In genomic region chr14:93890519-93891370, GRCm38 (mm10) we compare ENCODE assay signal across 9 mouse cellular contexts. TPM values are rescaled to one million over a fixed set of nuclear protein-coding genes. Genes with fewer than 3 reads are reported as not detected.
A peak's percentile ranks its signal among the peaks of the same experiment; 100 is the strongest.
DNase-seq lines count a peak whose midpoint lies in the region; ATAC-seq and TF ChIP-seq lines count a peak whose summit lies in the region.
"Had no signal": no experiment of that assay in that cellular context is flagged by ENCODE, and none has a peak within 500 bp of the region (broad histone marks: within the 10 kb centered on the region; RNA-seq: fewer than 3 reads in every experiment).

TSS of gene Pcdh9 (minus strand) at chr14:93890679.

- H3K4me1 ChIP-seq in lung, adult 2 months (ENCODE audit: control insufficient read depth, insufficient read depth, low read length), result no peaks in the 10 kb centered on the region

- TF ChIP-seq POLR2A in lung, adult 2 months (IDR thresholded peaks at IDR 0.05; ENCODE audit: borderline replicate concordance, extremely low read depth, low read depth, low read length), result no peak

- DNase-seq in Muller cell, postnatal 12 days (ENCODE audit: inconsistent ontology term), result peak; percentile 99
- peak; percentile 97 for DNase-seq in cerebellum, adult 9-10 months
- peak; percentile 98 for DNase-seq in frontal cortex, adult 2 months (ENCODE audit: extremely low spot score in 1 of 2, low spot score in 1 of 2)
- DNase-seq in layer of hippocampus, adult 9-10 months (ENCODE audit: low spot score), result peak; percentile 95
- DNase-seq in lung, adult 2 months, result peak; percentile 24
- peak; percentile 52 for DNase-seq in retina, adult 2 months (ENCODE audit: low read depth, low spot score)
- DNase-seq in urinary bladder, postnatal 25 days (ENCODE audit: low spot score), result peak; percentile 42

- 1% methylated on average over 50 of the region's 50 CpGs for WGBS in lung, adult 2 months

- ATAC-seq in hematopoietic stem cell, adult 5-6 weeks (replicated peaks in 1 of 2; ENCODE audit: insufficient read depth in 1 of 2, low FRiP score in 2 of 2, low TSS enrichment in 1 of 2, low read depth in 1 of 2, poor library complexity in 2 of 2, severe bottlenecking in 2 of 2), result peak; percentile 48 to 62; a peak in 3 of 4 replicates

- TF ChIP-seq CTCF in lung, adult 2 months (IDR thresholded peaks at IDR 0.05; ENCODE audit: insufficient read depth, low read length), result no peak

- peak within 1 kb of the TSS; percentile 55 for H3K4me3 ChIP-seq in lung, adult 2 months (replicated peaks; ENCODE audit: extremely low read depth, low read depth, low read length)

RNA-seq across cellular contexts. Expression of gene Pcdh9, which starts in this region (rescaled TPM):
- polyA plus RNA-seq in frontal cortex, adult 2 months (2012; rRNA removed), result 34.0 and 34.5 TPM in 2 replicates
- total RNA-seq in hematopoietic stem cell, adult 5-6 weeks (2017), result not detected in 2 replicates
- 0.07 and 0.27 TPM in 2 replicates for polyA plus RNA-seq in lung, adult 2 months (2012; rRNA removed)
- polyA plus RNA-seq: G1E had no signal

Comparison
In these comparisons a context has a peak if more than half of its experiments do, and no peak if none do; other contexts are left out.
1. Peak in every context shown above with its lines: DNase-seq, ATAC-seq and H3K4me3 ChIP-seq.
2. RNA of gene Pcdh9 (polyA plus RNA-seq): 34.0 to 34.5 TPM in frontal cortex, adult 2 months; 0.07 to 0.27 TPM in lung, adult 2 months; every median in the first group is over 10 times any median in the second.
3. Peak in ATAC-seq in hematopoietic stem cell, adult 5-6 weeks; RNA of the gene not detected or under 1 TPM.
4. Peak in DNase-seq and H3K4me3 ChIP-seq in lung, adult 2 months; RNA of the gene not detected or under 1 TPM.
5. DNase-seq: peak in every context shown above with its lines; median percentile 99 in Muller cell, postnatal 12 days; 98 in frontal cortex, adult 2 months; 97 in cerebellum, adult 9-10 months; 95 in layer of hippocampus, adult 9-10 months; 52 in retina, adult 2 months; 42 in urinary bladder, postnatal 25 days; 24 in lung, adult 2 months.